Mouse (Mus musculus) megakaryocyte-erythroid progenitor cell, adult 5-6 weeks (primary cell): ENCODE measurements around the gene Kctd10. TPM values are rescaled to one million over a fixed set of nuclear protein-coding genes. Genes with fewer than 3 reads are reported as not detected.

ENCODE experiments used
- ATAC-seq: replicated peaks from 2 replicates; pipeline ENCODE4 v1.8.0; 2016; ENCODE audit warnings: mild to moderate bottlenecking, inconsistent platforms; ENCODE audit not compliant: severe bottlenecking, poor library complexity, low FRiP score, low TSS enrichment
- total RNA-seq, 2 experiments: library from RNA; stranded (forward) in 1 of 2; stranded (reverse) in 1 of 2; fragments of 200-1000, 215-1000 nt in 1 of 2; fragments of >200 nt in 1 of 2; fragmentation: Nextera tagmentation in 1 of 2; gene quantifications; 2 replicates each; pipeline ENCODE4 v1.2.3; 2014 to 2017

Gene Kctd10
- 33.3 and 36.1 TPM in 2 replicates for total RNA-seq (2014; fragmentation: Nextera tagmentation)
- total RNA-seq (2017), result 38.8 and 45.1 TPM in 2 replicates

GRCm38 (mm10) chr5:114380209-114381012 lies at the start of gene Kctd10, which contains the start of gene Ube3b:
Gene Kctd10 (minus strand): TSS chr5:114380508.
Gene Ube3b (plus strand): TSS chr5:114380607.
- peak; percentile 82 for ATAC-seq

- ATAC-seq, result no peak
Measured at GRCm38 (mm10) chr5:114429781-114430180, 49.5 kb upstream of the Kctd10 start.

GRCm38 (mm10) chr5:114428621-114429020 lies 48.3 kb upstream of the Kctd10 start:
- no peak for ATAC-seq

GRCm38 (mm10) chr5:114426732-114427131 lies 46.4 kb upstream of the Kctd10 start:
- ATAC-seq, result no peak

- ATAC-seq, result no peak
Measured at GRCm38 (mm10) chr5:114423961-114424360, 43.7 kb upstream of the Kctd10 start.

DNA sequence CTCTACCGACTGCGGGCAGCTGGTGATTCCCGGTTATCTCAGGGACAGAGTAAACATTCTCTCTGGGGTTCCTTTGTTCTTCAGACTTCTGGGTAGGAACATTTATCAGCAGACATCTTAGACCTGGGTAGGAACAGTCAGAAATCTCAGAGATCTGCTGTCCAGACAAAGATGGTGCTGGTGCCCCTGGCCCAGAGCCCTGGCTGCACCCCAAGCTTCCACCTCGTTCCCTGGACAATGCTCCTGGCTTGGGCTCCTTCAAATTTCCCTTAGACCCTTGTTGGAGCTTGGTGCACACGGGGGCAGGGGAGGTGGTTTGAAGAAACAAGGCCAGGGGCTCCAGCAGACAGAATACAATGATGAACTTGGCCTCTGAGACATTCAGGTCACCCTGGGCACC lies 42.3 kb upstream of the Kctd10 start:
- no peak for ATAC-seq

DNA sequence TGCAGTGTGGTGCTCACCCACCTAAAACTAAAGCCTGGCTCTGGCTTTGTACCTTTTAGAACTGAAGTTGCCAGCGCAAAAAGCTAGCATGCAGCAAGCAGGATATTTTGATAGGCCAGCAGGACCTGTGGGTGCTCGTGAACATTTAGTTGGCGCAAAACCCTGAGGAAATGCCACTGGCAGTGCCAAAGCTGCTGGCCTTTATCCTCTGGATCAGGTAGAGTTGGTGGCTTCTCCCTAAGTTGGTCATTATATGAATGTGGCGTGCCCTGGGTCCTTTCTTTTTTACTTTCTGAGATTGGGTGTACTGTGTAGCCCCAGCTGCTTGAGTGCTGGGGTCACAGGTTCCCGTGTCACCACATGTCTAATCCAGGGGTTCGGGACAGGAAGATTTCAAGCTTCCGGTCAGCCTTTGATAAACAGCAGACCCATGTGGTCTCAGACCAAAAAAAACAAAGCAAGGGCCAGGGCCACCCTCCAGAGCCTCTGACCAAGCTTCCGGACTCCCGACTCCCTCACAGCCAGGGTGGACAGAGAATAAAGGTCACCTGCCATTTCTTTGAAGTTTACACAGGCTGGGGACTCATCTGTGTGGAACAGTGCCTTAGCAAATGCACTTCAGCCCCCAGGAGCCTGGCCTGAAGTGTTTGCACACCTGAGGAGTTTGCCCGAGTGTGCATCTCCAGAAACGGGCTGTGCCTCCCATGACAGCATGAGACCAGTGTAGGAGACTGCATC lies 41.4 kb upstream of the Kctd10 start:
- ATAC-seq, result no peak

- ATAC-seq, result no peak; the same call in 1 of the 2 replicates
Measured at GRCm38 (mm10) chr5:114418541-114418940, 38.2 kb upstream of the Kctd10 start.

- ATAC-seq, result no peak
Measured at GRCm38 (mm10) chr5:114416855-114417254, 36.5 kb upstream of the Kctd10 start.

- no peak for ATAC-seq
Measured at GRCm38 (mm10) chr5:114415606-114416005, 35.3 kb upstream of the Kctd10 start.

DNA sequence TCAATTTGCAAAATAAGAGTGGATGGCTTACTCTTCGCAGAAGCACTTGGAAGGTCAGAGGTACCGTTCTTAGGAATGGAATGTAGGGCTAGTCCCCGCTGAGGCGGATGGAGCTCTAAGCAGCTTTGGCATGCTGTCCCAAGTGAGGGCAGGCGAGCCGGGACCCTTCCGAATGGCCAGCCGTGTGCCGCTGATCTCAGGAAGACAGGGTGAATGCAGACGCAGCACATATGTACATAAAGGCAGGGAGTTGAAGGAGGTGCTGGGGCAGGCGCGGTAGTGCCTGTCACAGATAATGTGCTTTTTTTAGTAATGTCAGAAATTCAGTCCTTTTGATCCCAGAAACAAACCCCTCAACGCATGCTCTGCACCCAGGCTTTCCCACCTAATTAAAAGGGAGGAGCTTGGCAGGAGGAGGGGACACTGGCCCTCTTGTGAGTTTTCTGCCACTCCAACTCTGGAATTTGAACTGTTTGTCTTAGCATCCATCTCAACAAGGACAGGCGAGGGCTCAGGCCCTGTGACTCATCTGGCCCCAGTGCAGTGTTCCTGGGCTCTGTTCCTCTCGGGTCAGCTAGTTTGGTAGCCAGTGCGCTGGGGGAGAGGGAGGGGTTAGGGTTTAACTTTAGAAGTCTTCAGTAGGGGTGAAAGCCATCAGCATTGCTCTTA lies 32.9 kb upstream of the Kctd10 start:
- no peak for ATAC-seq

DNA sequence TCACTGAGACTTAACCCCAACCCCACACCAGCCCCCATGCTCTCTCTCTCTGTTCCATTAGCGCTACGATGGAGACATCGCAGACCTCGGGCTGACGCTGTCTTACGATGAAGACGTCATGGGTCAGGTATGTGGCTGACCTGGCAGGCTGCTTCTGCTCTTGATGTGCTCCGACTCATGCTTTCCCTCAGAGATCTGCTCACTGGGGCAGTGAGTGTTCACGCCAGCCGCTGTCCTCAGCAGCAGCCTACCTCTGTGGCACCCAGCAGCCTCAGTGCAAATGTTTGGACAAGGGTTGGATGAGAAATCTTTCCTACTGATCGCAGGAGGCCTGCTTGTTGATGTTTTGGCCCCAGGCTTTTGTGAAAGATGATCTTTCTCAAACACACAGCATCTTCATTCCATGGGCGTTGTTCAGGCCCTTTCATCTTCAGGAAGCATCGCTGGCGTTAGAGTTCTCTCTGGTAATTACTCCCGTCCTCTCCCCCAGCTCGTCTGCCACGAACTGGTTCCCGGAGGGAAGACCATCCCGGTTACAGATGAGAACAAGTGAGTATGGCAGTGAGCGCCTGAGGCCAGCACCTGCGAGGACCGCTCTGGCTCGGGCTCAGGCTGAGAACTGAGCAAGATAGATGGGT lies 32.2 kb upstream of the Kctd10 start:
- ATAC-seq, result no peak

- no peak for ATAC-seq
Measured at GRCm38 (mm10) chr5:114410429-114410828, 30.1 kb upstream of the Kctd10 start.

GRCm38 (mm10) chr5:114408846-114409245 lies 28.5 kb upstream of the Kctd10 start:
- ATAC-seq, result no peak

GRCm38 (mm10) chr5:114407810-114408209 lies 27.5 kb upstream of the Kctd10 start:
- no peak for ATAC-seq

GRCm38 (mm10) chr5:114407269-114407668 lies 27.0 kb upstream of the Kctd10 start:
- no peak for ATAC-seq

DNA sequence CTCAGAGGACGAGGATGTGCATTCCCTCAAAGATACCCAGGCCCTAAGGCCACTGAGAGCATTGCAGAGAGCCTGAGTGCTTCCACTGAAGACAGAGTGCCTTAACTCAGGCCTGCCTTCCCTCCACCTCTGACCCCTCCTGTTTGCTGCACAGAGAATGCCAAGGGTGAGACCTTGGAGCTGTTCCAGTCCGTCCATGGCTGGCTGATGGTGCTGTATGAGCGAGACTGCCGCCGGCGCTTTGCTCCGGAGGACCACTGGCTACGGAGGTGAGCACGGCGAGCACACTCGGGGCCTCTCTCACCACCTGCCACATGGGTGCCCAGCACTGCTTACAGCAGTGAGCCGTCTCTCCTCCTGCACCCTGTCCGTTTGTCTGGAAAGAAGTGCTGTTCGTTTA lies 26.3 kb upstream of the Kctd10 start:
- no peak for ATAC-seq

DNA sequence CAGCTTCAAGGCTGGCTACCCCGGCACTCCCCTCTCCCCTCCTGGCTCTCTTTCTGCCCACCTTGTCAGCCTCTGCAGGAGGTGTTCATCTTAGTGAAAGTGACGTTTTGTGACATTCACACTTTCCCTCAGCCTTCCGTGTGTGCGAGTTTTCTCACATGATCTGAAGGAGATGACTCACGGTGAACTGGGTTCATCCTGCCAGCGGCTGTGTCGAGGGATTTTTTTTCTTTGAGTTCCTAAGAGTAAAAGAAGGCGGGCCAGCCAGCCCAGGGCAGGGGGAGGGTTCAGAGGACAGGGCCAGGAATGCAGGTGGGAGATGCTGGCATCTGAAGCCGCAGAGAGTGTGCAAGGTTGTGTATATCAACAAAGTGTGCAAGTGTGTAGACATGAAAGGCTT lies 12.9 kb upstream of the Kctd10 start:
- no peak for ATAC-seq

DNA sequence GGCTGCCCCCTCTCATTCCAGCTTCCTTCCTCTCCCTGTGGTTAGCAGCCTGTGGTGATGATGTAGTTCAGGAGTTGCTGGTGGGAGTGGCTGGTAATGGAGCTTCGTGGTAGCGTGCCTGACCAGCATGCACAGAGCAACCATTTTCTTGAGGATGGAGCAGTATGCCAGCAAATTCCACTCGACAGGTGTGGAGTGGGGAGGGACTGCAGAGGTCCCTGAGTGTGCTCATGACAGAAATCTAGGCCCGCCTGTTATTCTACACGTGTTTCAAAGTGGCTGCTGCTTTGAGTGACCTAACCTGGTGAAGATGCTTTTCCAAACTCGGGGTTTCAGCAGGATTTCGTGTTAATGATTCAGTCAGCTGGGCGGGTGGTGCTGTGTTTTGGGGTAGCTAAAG lies 4.1 kb upstream of the Kctd10 start:
- no peak for ATAC-seq
